Mouse (Mus musculus): ENCODE measurements at regions not wholly inside any gene's neighbourhood (a gene's known extent, or its start where the extent isn't known, plus 50 kb on each side); places are given as distances from the start of the nearest gene placed in this dataset.
"Not testable (repeated sequence)": the region's sequence is repeated elsewhere in the genome, so short reads cannot be mapped to it uniquely, and the experiment has no call there.

DNA sequence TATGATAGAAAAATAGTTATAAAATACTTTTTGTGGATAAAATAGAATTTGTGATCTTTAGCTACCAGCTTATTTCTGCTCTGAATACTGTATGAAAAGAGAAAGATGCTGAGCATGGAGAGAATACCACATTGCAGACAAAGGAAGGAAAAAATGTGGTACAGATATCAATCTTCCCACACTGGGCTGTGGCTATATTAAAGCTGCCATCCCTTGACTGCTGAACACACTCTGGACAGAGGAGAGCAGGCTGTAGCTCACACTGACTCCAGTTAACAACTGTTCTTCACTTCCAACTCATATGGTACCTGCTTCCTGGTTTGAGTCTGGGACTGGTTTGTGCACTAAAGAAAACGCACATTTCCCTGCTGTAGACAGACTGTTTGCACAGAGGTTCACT is 76.7 kb upstream of the Try4 start:
- no peak for ATAC-seq (replicated peaks; ENCODE audit: low FRiP score, low TSS enrichment, poor library complexity, severe bottlenecking)

DNA sequence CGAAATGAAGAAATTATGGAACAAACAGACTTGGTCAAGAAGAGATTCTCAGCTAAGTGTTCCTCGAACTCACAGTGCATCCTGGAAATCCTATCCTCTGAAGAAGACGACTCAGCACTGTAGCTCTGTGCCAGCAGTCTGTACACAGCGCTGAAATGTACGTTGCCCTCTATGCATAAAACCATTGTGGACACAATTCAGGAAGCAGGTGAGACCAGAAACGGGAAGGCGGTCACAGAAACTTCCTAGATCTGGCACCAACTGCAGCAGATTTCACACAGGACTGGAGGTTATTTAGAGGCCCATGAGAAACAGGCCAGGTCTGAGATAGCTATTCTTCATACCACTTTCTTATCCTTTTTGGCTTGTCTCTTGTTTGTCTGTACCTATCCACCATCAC is 83.7 kb upstream of the Try4 start:
- ATAC-seq (replicated peaks; ENCODE audit: low FRiP score, low TSS enrichment, poor library complexity, severe bottlenecking): no peak

DNA sequence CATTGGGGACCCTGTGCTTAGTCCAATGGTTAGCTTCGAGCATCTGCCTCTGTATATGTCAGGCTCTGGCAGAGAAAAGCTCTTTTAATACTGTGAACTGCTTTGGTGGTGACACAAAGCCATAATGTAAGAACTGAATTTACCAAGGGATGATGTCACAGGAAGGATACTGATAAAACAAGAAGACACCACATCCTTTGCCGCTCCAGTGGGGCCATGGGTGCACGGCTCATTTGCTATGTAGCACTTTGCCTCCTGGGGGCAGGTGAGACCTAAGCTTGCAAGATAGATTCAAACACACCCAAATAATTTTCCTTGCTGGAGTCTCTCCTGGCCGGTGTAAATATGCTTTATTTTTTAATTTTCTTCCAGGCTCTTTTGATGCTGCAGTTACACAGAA is 86.2 kb upstream of the Try4 start:
- ATAC-seq (replicated peaks; ENCODE audit: low FRiP score, low TSS enrichment, poor library complexity, severe bottlenecking): no peak

DNA sequence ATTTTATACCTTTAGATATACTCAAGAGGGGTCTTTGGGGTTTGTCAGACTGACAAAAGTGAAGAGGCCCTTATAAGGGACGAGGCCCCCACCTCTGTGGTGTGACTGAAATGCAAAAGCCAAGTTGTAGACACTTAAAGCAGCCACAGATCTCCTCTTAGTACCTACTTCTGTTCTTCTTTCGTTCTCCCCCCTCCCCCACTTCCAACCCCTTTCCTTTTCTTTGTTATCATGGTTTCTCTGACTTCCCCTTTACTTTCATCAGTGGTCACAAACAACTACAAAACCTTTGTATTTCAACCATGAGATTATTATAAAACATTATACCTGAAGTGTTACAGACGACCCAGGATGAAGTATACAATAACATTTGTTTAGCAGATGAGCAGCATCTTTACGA is 96.2 kb upstream of the Try4 start:
- ATAC-seq (replicated peaks; ENCODE audit: low FRiP score, low TSS enrichment, poor library complexity, severe bottlenecking): no peak

DNA sequence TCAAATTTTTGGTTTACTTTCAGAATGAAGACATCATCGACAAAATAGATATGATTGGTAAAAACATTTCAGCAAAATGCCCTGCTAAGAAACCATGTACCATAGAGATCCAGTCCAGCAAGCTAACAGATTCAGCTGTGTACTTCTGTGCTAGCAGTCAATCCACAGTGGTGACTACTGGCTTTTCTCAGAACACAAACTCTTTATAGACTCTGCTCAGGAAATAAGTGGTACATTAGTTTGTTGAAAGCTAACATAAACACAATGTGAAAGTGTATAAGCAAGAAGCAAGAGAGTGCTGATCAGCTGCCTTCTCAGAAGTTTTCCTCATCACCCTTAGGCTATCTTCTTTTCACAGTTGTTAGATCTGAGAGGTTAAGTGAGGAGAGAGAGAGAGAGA is 99.2 kb upstream of the Try4 start:
- ATAC-seq (replicated peaks; ENCODE audit: low FRiP score, low TSS enrichment, poor library complexity, severe bottlenecking): no peak

DNA sequence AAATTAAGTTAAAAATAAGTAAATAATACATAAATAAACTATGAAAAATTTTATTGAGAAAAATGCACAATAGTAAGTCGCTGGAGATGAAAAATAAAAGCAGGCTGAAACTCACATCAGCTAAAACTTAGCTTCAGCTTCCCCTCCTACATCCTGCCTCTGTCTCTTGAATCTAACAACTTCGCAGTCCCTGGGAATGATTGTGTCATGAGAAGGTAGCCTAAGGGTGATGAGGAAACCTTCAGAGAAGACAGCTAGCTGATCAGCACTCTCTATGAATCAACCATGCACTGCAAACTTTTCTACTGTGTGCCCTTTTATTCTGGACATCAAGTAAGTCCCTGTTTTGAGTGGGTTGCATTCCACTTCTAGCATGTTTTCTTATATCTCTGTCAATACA is 99.8 kb upstream of the Try4 start:
- no peak for ATAC-seq (replicated peaks; ENCODE audit: low FRiP score, low TSS enrichment, poor library complexity, severe bottlenecking)

DNA sequence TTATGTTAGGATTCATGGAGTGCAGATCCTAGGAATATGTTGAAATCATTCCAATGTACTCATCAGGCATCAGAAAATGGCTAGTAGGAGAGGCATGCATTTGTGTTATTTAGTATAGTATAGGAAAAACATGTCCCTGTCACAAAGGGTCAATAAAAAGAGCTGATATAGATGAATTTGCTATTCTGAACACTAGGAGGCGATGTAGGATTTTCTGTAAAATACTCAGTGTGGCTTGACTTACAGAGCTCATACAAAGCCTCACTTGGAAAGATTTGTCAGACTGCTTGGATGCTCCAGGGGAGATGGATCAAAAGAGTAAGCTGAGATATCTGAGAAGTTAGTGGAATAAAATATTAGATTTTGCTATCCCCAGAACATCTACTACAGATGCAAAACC is 107.6 kb upstream of the Try4 start:
- peak; percentile 72; the same call in 1 of the 2 replicates for ATAC-seq (replicated peaks; ENCODE audit: low FRiP score, low TSS enrichment, poor library complexity, severe bottlenecking)

DNA sequence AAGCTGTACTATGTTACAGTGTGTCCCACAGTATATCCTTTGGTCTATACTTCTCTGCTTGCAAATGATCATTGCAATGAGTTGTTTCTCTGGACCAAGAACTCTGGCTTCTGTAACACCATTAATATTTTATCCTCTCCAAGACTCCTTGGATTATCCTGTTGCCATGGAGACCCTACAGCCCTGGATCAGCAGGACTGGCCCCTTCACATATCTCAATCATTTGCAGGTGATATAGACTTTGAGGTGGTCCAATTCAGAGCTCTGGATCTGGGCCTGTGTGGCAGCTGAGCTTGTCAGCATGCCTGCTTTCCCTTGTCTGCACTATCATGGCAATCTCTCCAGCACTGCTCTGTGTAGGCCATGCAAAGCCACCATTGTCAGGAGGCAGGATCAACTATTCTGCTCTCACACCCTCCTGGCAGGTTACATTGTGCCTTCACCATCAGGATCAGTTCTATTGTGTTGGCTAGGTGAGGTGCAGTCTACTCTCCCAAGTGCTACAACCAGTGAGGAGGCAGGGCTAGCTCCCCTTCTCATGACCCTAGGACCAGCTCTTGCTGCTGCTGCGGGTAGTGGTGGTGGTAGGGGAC is 110.2 kb upstream of the Try4 start:
- peak; percentile 13; the same call in 1 of the 2 replicates for ATAC-seq (replicated peaks; ENCODE audit: low FRiP score, low TSS enrichment, poor library complexity, severe bottlenecking)

DNA sequence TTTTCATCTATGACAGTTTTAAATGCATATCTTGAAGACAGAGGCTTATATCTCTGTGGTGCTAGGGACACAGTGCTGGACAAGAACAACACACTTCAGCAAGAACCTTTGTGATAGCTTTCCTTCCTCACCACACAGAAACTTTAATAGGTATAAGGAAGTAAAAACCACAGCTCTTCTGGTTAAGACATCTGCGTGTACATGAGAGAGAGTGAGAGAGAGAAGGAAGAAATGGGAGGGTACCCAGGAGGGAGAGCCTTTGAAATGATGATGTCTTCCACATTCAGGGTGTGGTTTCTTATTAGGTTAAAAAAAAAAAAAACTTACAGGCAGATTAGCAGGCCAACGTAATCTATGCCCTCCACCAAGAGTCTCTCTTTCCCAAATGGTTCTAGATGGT is 113.2 kb upstream of the Try4 start:
- ATAC-seq (replicated peaks; ENCODE audit: low FRiP score, low TSS enrichment, poor library complexity, severe bottlenecking): no peak

DNA sequence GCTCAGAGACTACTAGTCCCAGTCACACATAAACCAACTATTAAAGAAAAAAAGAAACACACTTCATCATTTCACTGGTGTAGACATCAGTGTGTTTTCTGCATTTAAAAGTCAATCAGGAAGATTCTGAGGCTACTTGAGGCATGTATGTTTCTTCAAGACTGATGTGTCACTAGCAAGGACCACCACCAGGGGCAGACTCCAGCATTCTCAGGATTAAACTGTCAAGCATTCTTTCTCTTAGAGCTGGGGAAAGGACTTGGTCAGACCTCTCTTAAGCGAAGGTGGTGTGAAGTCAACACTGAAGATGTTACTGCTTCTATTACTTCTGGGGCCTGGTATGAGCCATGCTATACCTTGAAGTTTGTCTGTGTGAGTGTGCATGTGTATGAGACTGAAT is 114.1 kb upstream of the Try4 start:
- ATAC-seq (replicated peaks; ENCODE audit: low FRiP score, low TSS enrichment, poor library complexity, severe bottlenecking): peak; percentile 50

DNA sequence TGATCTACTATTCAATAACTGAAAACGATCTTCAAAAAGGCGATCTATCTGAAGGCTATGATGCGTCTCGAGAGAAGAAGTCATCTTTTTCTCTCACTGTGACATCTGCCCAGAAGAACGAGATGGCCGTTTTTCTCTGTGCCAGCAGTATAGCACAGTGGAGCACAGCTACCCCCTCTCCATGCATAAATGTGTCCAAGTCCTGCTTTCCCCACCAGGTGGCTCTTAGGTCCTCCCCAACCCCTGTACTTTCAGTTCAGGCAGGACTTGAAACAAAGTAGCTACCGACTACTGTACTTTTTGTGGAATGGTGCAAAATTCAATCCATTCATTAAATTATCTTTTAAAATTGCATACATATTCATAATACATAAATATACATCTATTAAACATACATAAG is 123.2 kb upstream of the Try4 start:
- peak; percentile 66 for ATAC-seq (replicated peaks; ENCODE audit: low FRiP score, low TSS enrichment, poor library complexity, severe bottlenecking)

DNA sequence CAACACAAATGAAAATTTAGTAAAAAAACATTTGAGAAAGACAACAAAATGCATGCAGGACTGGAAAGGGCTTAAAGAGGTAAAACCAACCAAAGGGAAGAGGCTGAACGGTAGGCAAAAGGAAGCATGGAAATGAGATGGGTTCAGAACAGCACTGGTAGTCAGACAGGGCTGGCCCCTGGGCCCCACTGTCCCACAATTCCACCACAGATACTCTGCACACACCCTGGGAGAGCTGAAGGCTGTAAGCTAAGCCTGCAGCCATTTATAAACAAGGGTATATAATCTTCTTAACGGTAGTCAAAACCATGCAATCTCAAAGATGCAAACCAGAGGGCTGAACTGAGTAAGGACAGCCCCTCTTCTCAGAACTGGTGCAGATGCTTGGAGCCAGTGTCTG is 124.0 kb upstream of the Try4 start:
- no peak for ATAC-seq (replicated peaks; ENCODE audit: low FRiP score, low TSS enrichment, poor library complexity, severe bottlenecking)

DNA sequence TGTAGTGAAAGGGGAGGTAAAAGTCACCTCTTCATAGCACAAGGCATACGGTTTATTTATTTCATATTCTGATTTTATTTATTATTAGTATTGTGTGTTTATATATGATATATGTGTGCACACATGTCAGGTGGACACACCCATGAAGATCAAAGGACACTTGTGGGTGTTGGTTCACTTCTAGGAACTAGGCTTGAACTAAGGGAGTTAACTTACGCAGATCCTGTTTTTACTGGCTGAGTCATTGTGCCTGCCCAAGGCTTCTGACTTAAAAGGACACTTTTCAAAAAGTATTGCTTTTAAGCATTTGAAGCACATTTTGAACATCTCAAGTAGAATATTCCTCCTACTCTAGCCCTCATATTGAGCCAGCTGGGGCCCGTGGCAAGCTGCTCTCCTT is 124.9 kb upstream of the Try4 start:
- no peak for ATAC-seq (replicated peaks; ENCODE audit: low FRiP score, low TSS enrichment, poor library complexity, severe bottlenecking)

DNA sequence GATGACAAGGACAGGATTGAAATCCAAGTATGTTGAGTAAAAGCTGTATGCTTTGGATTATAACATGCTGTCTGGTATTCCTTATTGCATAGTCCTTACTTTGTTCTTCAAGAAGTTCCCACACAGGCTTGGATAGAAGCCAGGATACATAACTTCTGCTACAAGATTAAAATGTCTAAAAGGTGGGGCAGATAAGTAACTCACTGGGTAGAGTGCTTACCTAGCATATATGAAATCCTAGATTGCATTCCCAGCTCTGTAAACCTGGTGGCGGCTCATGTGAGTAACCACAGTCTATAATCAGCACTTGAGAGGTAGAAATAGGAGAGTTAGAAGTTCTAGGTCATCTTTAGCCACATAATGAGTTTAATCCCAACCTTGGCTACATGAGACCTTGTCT is 126.0 kb upstream of the Try4 start:
- peak; percentile 82 for ATAC-seq (replicated peaks; ENCODE audit: low FRiP score, low TSS enrichment, poor library complexity, severe bottlenecking)

DNA sequence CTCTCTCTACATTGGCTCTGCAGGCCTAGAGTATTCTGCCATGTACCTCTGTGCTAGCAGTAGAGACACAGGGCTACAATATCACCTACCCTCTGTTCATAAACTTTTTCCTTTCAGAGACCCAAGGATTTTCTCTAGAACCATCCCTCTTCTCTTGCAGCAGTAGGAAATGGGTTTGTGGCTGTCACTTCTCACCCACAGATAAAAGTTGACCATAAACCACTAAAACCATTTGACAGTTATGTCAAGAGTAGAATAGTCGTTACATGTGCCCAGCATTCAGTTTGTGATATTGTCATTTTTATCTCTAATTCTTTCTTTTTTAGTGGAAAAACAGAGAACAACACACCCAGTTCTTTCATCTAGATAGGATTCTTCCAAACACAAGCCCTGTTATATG is 128.2 kb upstream of the 2210010C04Rik start:
- peak; percentile 51 for ATAC-seq (replicated peaks; ENCODE audit: low FRiP score, low TSS enrichment, poor library complexity, severe bottlenecking)

DNA sequence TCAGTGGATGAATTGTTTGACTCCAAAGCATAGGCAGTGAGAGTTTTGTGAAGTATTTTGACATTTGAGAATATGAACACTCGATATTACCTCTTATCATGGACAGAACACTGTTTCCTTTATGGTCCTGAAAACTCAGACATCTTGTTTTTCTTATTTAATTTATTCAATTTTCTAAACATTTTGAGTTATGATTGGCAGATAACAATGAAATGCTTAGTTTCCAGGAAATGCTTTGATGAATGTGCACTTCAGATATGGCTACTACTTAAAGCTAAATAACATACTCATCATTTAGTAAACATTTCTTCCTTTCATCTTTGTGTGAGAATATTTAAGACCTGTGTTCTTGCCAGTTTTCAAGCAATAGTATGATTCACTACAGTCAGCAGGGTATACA is 126.4 kb upstream of the 2210010C04Rik start:
- peak; percentile 58 for ATAC-seq (replicated peaks; ENCODE audit: low FRiP score, low TSS enrichment, poor library complexity, severe bottlenecking)

DNA sequence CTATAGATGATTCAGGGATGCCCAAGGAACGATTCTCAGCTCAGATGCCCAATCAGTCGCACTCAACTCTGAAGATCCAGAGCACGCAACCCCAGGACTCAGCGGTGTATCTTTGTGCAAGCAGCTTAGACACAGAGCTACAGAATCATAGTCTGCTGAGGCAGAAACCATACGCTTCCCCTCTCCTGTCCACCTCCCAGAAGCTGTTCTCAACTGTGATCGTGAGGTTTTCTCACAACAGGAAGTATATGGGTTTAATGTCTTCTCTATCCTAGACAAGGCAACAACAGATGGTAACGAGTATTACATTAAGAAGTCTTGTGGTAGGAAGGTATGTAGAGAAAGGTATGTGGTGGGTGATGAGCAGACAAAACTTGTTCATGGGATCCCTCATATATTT is 116.8 kb upstream of the 2210010C04Rik start:
- ATAC-seq (replicated peaks; ENCODE audit: low FRiP score, low TSS enrichment, poor library complexity, severe bottlenecking): 0 out of 2 replicates have a peak, but pooled peaks have one; percentile 13

DNA sequence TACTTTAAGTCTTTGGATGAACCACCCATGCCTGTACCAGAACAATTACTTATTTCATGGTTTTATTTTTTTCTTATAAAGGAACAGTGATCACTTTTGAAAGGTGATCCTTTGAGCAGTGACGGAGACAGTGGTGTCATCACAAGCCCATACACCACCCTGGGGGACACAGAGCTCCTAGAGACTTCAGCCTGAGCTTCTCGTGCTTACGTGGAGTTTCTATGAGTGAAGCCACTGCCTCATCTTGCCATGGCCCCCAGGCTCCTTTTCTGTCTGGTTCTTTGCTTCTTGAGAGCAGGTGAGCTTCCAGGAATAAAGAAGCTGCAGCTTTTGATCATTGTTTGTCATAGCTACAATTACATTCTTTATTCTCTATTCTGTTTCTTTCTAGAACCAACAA is 116.2 kb upstream of the 2210010C04Rik start:
- no peak for ATAC-seq (replicated peaks; ENCODE audit: low FRiP score, low TSS enrichment, poor library complexity, severe bottlenecking)

DNA sequence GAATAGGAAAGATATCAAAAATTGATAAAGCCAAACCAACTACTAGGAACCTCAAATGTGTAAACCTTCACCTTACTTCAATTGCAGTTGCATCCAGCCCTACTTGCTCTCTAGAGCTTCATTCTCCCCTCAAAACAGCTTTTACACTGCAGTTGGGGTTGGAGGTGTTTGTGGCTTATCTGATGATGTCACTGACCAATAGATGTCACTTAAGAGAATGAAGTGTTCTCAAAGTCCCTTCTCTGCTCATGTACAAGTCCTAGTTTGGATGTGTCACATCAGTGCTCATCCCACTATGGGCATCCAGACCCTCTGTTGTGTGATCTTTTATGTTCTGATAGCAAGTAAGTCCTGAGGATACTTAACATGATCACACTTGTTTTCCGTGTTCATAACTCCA is 105.6 kb upstream of the 2210010C04Rik start:
- no peak for ATAC-seq (replicated peaks; ENCODE audit: low FRiP score, low TSS enrichment, poor library complexity, severe bottlenecking)

DNA sequence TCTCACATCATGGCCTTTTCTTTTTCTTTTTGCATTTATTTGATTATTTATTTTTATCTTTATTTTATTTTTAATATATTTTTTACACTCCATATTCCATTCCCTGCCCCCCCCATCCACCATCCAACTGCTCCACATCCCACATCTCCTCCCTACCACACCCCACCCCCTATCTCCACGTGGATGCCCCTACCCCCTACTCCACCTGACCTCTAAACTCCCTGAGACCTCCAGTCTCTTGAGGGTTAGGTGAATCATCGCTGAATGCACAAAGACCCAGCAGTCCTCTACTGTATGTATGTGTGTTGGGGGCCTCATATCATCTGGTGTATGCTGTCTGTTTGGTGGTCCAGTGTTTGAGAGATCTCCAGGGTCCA is 102.1 kb upstream of the 2210010C04Rik start:
- ATAC-seq (replicated peaks; ENCODE audit: low FRiP score, low TSS enrichment, poor library complexity, severe bottlenecking): not testable (repeated sequence)

DNA sequence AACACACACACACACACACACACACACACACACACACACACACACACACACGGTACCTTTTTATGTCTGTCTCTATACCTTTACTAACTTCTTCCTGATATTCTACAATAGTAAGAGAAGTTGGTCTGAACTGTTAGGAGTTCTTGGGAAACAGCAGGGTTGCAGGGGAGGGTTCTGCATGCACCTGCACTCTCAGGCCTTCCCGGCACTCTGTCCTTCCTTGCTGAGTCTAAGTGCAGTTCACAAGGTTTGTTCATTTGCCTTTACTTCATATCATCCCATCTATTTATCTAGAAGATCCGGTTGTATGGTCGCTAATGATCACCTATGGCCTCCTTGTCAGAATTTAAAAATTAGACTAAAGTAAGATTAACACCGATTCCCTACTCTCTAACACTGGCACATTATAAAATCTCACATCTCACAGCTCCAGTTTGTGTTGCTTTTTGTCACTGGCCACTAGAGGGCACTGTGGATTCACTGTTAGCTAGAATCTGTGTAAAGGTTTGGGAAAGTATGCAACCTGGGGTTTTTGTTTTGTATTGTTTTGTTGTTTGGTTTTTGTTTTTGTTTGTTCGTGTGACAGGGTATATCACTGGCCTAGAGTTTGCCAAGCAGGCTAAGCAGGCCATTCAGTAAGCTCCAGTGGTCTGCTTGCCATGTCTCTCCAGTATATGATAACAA is 101.5 kb upstream of the 2210010C04Rik start:
- peak; percentile 87 for ATAC-seq (replicated peaks; ENCODE audit: low FRiP score, low TSS enrichment, poor library complexity, severe bottlenecking)

DNA sequence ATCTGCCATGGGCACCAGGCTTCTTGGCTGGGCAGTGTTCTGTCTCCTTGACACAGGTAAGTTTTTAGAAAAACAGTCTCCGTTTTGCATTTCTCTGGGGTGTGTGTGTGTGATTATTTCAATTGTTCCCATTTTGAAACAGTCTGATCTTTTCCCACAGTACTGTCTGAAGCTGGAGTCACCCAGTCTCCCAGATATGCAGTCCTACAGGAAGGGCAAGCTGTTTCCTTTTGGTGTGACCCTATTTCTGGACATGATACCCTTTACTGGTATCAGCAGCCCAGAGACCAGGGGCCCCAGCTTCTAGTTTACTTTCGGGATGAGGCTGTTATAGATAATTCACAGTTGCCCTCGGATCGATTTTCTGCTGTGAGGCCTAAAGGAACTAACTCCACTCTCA is 99.9 kb upstream of the 2210010C04Rik start:
- no peak for ATAC-seq (replicated peaks; ENCODE audit: low FRiP score, low TSS enrichment, poor library complexity, severe bottlenecking)
